Mouse (Mus musculus): Measurements from ENCODE around the gene Setx.

Gene Setx

GRCm38 (mm10) chr2:29151941-29152340, 28.0 kb downstream of the Setx start:
- no peak for DNase-seq (ENCODE audit: low spot score)

DNA sequence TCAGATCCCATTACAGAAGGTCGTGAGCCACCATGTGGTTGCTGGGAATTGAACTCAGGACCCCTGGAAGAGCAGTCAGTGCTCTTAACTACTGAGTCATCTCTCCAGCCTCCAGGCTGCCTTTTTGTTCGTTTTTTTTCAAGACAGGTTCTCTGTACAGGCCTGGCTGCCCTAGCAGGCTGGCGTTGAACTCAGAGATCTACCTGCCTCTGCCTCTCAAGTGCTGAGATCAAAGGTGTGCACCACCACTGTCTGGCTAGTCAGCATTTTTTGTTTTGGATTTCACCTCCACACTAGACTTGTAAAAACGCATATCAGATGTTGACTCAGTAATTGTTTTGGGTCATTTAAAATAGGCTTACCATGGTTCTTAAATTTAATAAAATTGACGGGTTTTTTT, 44.1 kb downstream of the Setx start:
- no peak for DNase-seq (ENCODE audit: low spot score)

DNA sequence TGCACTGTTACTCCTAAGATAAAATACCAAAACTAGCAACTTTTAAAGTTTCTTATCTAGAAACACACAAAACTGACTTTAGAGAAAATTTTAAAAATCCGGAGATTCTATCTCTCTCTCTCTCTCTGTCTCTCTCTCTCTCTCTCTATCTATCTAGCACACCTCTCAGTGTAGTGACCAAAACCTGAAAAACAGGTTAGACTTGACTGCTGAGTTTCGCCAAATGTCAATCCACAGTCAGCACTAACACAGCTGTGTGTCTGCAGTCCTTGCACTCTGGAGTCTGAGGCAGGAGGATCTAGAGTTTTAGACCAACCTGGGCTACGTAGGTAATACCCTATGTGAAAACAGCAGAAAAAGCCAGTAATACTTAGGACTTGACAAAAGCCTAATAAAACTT, 50.9 kb downstream of the Setx start:
- no peak for DNase-seq (ENCODE audit: low spot score)

GRCm38 (mm10) chr2:29179810-29180209, 55.8 kb downstream of the Setx start:
- DNase-seq (ENCODE audit: low spot score): no peak

- DNase-seq (ENCODE audit: low spot score): no peak
These were observed 57.1 kb downstream of the Setx start for GRCm38 (mm10) chr2:29181111-29181510.

- no peak for DNase-seq (ENCODE audit: low spot score)
These were observed 59.4 kb downstream of the Setx start for GRCm38 (mm10) chr2:29183266-29183924.

DNA sequence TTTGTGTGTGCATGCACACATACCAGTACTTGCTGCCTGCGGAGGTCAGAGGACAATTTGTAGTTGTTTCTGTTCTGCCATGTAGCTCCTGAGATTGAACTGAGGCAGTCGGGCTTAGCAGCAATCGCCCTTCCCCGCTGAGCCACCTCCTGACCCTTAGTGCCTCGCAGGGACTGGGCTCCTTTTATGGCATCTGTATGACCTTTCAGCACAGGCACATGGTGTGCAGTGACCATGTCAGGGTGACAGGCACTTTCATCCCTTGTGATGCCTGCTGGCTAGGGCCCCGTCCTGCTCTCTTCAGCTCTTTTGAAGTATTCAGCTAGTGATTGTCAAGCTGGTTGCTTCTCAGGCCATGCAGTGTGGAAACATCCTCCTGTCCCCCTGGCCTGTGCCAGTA, 62.2 kb downstream of the Setx start:
- DNase-seq (ENCODE audit: low spot score): no peak

DNA sequence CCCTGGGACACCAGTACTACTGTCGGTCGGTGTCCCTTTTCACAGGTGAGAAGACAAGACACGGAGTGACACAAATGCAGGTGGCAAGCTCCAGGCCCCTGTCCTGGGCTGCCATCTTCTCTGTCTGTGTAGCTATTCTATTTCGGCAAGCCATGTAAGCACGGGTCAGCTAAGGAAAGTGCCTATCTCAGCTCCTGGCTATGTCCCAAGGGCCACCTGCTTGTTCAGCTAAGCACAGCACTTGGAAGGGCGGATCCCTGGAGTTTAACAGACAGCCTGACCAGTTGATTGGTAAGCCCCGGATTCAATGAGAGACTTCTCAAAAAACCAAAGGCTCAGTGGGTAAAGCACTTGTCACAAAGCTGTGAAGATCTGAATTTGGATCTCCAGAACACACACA, 66.4 kb downstream of the Setx start:
- DNase-seq (ENCODE audit: low spot score): no peak

GRCm38 (mm10) chr2:29191216-29192215, 67.5 kb downstream of the Setx start:
- no peak for DNase-seq (ENCODE audit: low spot score)

- no peak for DNase-seq (ENCODE audit: low spot score)
These were observed 68.8 kb downstream of the Setx start for GRCm38 (mm10) chr2:29192629-29193278.

- DNase-seq (ENCODE audit: low spot score): peak; percentile 36
These were observed 70.0 kb downstream of the Setx start for GRCm38 (mm10) chr2:29193819-29194546.

GRCm38 (mm10) chr2:29194547-29195463, 70.8 kb downstream of the Setx start:
- DNase-seq (ENCODE audit: low spot score): peak; percentile 81

DNA sequence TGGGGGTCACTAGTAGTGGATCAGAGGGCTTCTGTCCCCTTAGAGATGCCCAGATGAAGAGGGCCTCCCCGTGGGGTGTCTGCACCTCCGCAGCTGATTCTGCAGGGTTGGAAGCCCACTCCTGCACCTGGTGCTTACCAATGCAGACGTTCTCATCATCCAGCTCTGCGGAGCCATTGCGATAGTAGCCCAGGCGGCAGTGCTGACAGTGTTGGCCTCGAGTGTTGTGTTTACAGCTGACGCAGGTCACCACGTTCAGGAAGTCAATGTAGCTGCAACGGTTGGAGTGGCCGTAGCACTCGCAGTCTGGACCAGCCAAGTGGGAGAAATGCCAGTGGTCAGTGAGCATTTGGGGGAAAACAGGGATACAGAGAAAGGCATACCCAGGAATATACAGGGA, 72.9 kb downstream of the Setx start:
- no peak for DNase-seq (ENCODE audit: low spot score)

DNA sequence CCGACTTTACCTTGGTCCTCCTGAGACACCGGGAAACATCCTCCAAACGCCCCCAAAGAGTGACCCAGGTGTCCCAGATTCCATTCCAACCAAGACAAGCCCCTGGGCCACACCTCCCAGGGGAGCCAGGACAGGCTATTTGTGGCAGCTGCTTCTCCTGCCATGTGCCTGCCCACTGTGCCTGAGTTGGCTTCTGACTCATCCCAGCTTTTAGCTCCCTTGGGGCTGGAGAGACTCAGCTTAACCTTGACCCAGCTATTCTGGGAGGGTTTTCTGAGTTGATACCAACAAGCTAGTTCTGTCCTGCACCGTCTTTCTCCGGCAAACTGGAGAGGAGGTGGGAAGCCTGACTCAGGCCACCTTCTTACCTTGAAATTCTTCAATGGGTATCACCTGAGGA, 74.5 kb downstream of the Setx start:
- no peak for DNase-seq (ENCODE audit: low spot score)

DNA sequence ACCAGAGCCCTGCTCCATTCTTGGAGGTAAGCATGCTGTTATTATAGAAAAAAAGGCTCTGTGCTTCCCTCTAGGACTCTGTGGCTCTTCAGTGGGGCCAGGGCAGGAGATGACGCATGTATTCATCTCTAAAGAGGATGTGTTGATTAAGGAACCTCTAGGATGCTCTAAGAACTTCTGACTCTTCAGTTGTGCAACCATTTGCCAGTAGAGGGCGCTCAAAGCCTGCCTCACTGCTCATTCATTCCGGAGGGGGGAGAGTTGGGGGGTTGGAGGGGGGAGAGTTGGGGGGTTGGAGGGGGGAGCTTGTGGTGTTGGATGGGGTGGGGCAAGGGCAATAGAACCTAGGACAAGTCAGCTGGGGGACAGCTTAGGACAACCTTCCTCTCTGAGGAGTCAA, 75.9 kb downstream of the Setx start:
- no peak for DNase-seq (ENCODE audit: low spot score)

DNA sequence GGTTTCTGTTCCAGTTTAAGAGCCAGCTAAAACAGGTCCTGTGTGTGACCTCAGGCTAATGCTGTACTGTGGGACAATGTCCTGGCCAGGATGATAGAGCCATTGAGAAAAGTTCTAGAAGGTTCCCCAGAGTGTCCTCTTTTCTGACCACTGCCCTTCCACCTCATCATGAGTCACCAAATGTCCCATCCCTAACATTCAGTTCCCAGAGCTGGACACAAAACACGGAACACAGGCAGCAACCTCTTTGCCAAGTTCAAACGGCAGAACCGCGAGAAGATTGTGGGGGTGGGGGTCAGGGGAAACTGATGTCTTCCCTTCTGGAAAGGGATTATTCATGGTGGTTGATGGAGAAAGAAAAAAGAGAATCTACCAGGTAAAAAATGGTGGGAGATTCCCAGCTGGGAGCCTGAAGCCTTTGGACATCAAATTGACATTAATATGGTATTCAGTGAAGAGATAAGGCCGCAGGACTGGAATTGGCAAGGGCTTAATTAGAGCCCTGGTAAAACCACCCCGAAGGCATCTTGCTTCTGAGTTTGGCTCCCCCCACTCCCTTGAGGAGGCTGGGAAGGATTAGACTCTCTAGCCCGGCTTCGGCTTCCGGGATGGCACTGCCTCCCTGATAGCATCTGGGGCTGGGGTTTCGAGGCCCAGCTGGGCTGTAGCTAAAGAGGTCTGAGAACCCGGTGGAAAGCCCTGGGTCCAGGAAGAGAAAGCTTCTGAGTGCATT, 77.4 kb downstream of the Setx start:
- no peak for DNase-seq (ENCODE audit: low spot score)

- DNase-seq (ENCODE audit: low spot score): no peak
These were observed 82.2 kb downstream of the Setx start for GRCm38 (mm10) chr2:29206156-29206555.

- DNase-seq (ENCODE audit: low spot score): peak; percentile 40
These were observed 92.5 kb downstream of the Setx start for GRCm38 (mm10) chr2:29216286-29217012.

DNA sequence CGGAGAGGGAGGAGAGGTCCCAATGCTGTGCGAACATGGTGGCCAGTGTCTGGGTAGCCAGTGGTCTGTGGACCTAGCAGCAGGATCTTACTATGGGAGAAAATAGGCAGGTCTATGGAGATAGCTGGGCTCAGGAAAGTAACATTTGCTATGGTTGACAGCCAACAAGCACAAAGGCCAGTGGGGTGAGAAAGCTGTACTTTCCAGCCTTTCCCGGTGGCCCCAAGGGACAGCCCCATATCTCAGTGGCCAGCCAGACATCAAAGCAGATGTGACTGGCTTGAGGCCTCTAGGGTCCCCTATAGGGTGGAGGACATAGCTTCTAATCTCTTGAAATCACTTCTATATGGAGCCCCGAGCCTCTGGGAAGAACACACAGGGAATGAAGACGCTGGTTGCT, 93.1 kb downstream of the Setx start:
- DNase-seq (ENCODE audit: low spot score): no peak

- no peak for DNase-seq (ENCODE audit: low spot score)
These were observed 93.9 kb downstream of the Setx start for GRCm38 (mm10) chr2:29217897-29218296.
